18 mouse cellular contexts compared by ENCODE assay signal in genomic region chr19:9019298-9019697, GRCm38 (mm10).
"Had no signal": no experiment of that assay in that cellular context is flagged by ENCODE, and none has a peak within 500 bp of the region (broad histone marks: within the 10 kb centered on the region; RNA-seq: fewer than 3 reads in every experiment).

No protein-coding gene starts in this region.

- H3K4me3 ChIP-seq: limb, embryonic 15.5 days; liver, embryonic 12.5 days; megakaryocyte, embryonic 14.5 days; midbrain, embryonic 12.5 days; myocyte; neural tube, embryonic 13.5 days; neural tube, embryonic 15.5 days had no signal

- H3K36me3 ChIP-seq: liver, embryonic 12.5 days; midbrain, embryonic 12.5 days; neural tube, embryonic 13.5 days; neural tube, embryonic 15.5 days had no signal

- H3K27me3 ChIP-seq: limb, embryonic 15.5 days; liver, embryonic 12.5 days; midbrain, embryonic 12.5 days; neural tube, embryonic 13.5 days; neural tube, embryonic 15.5 days had no signal

- H3K27ac ChIP-seq: limb, embryonic 15.5 days; liver, embryonic 12.5 days; liver, embryonic 14.5 days; macrophage; midbrain, embryonic 12.5 days; neural tube, embryonic 13.5 days; neural tube, embryonic 15.5 days had no signal

- H3K4me1 ChIP-seq: megakaryocyte, embryonic 14.5 days; midbrain, embryonic 12.5 days; neural tube, embryonic 13.5 days had no signal

- H3K9me3 ChIP-seq: limb, embryonic 15.5 days; liver, embryonic 12.5 days; megakaryocyte, embryonic 14.5 days; midbrain, embryonic 12.5 days; neural tube, embryonic 13.5 days; neural tube, embryonic 15.5 days had no signal

- ATAC-seq: liver, embryonic 12.5 days; midbrain, embryonic 16.5 days had no signal

- DNase-seq: lung, embryonic 14.5 days; midbrain, embryonic 14.5 days; right cerebral cortex, postnatal 14 days; right cerebral cortex, postnatal 4 days; spleen, adult 18-20 months; thymus, adult 18-20 months; thymus, postnatal 14 days; thymus, postnatal 36 days had no signal

- H3K4me2 ChIP-seq: limb, embryonic 15.5 days; liver, embryonic 12.5 days; lung, embryonic 14.5 days; midbrain, embryonic 12.5 days; neural tube, embryonic 13.5 days; neural tube, embryonic 15.5 days had no signal

- H3K9ac ChIP-seq: limb, embryonic 15.5 days; liver, embryonic 12.5 days; liver, embryonic 14.5 days; lung, embryonic 14.5 days; midbrain, embryonic 12.5 days; neural tube, embryonic 13.5 days; neural tube, embryonic 15.5 days had no signal
